Mouse (Mus musculus) stomach, postnatal 0 days (tissue): Measurements from ENCODE around the gene C330007P06Rik.

Experiments
- CTCF ChIP-seq: IDR thresholded peaks from 2 replicates; pipeline ENCODE4 v1.5.1; 2016; ENCODE audit warnings: antibody characterized with exemption, low read depth, mild to moderate bottlenecking, moderate library complexity
- EP300 ChIP-seq: optimal IDR thresholded peaks from 2 replicates; pipeline ENCODE3; 2016; ENCODE audit warnings: antibody characterized with exemption

DNA sequence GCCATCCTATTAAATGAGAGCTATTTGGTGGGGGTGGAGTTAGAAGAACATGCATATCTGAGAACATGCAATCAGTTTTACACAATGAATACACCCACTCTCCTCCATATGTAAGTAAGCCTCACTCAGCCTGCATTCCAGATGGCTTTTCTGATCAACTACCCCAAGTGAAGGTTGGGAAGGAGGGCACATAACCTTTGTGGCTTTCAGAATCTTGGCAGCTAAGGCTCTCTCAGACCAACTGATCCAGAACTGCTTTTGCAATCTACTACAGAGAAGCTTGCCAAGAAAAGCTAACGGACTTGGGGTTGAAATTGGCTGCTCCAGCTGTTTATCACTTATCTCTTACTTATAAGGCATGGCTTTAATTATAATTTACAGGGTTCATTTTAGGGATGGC is 43.8 kb upstream of the C330007P06Rik start:
- TF ChIP-seq CTCF, result no peak
- TF ChIP-seq EP300, result no peak
